Mouse (Mus musculus): ENCODE results near the gene Ahdc1.

Ahdc1 gene

DNA sequence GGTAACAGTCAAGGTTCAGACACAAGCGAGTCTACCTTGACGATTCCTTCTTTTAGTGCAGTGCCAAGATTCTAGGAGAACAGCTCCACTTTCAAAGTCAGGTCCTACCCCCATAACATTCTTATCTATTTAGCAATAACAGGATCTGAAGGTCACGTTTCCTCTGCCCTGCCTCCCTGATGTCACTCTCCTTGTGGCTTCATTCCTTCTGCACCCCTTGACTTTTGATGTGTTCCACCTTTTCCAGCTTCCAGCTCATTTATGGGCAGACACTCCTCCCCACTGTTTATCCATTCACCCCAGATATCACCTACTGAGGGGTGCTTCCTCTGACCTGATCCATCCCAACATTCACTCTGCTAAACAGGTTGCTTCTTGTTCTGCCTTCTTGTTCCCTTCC, 116.0 kb downstream of the Ahdc1 start:
- no peak for DNase-seq (ENCODE audit: low spot score)
